Mouse (Mus musculus) cerebellum, postnatal 25 days (tissue): ENCODE data around the gene Slc5a10.
A peak's percentile ranks its signal among the peaks of the same experiment; 100 is the strongest.

Experiments used
- DNase-seq, 2 experiments: peaks; one replicate each; pipeline ENCODE4 v3.0.0; 2021; ENCODE audit warnings: mixed read lengths in 2 of 2

Gene Slc5a10

GRCm38 (mm10) chr11:61720636-61721035 is at the start of gene Slc5a10:
Slc5a10 (minus strand) TSS chr11:61720826.
- DNase-seq, result no peak

DNA sequence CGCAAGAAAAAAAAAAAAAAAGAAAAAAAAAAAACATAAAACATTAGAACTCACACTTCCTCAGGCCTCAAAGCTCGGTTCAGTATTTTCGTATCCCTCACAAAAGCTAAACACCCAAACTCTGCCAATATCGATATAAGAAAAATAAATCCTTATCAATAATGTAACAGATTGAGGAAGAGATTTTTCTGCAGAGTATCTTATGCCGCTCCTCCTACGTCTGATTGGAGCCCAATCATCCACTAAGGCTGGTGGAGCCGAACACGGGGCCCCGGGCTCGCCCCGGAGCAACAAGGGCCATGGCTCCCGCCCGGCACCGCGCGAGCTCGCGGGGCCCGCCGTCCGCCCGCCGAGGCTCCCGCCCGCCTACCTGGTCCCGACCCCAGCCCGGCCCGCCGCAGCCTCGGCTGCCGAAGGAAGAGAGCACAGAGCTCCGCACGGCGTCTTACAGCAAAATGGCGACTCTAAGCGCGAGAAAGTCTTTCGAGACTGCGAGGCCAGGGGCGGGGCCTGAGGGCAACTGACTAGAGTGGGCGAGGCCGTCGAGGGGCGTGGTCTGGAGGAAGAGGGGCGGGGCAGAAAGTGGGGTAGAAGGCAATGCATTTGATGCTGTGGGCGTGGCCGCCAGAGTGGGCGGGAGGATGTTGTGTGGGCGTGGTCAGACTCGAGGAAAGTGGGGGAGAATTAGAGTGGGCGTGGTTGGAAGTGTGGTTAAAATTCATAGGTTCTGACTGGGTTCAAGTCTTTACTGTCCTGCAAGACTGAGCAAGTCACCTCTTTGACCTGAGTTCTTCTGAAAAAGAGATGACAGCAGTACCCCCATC is 41.2 kb upstream of the Slc5a10 start, which contains the start of gene Prpsap2:
Prpsap2 (minus strand) TSS at position 505 of the 824 bp plus-strand sequence.
- DNase-seq, result peak; percentile 99 to 100

- DNase-seq, result peak in 1 of 2 experiments; percentile 17
Measured at GRCm38 (mm10) chr11:61760518-61760917, 39.9 kb upstream of the Slc5a10 start.

GRCm38 (mm10) chr11:61757151-61757550 is 36.5 kb upstream of the Slc5a10 start:
- no peak for DNase-seq

DNA sequence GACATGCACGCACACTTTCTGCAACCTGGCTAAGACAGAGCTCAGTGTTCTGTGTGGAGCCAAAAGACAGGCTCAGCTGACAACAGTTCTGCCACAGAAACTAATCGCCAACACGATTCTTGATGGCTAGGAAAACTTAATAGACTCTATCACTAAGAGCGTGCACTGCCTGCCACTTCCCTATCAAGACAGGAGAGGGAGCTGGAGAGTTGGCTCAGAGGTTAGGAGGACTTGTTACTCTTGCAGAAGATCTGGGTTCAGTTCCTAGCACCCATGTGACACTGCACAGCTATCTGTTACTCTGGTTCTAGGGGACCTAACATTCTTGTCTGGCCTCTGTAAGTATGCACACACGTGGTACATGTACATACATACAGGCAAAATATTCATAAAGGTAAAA is 31.0 kb upstream of the Slc5a10 start:
- DNase-seq, result peak in 1 of 2 experiments; percentile 22

GRCm38 (mm10) chr11:61747161-61747560 is 26.5 kb upstream of the Slc5a10 start:
- peak in 1 of 2 experiments; percentile 23 for DNase-seq

GRCm38 (mm10) chr11:61745781-61746180 is 25.2 kb upstream of the Slc5a10 start:
- DNase-seq, result no peak

GRCm38 (mm10) chr11:61744460-61744859 is 23.8 kb upstream of the Slc5a10 start:
- peak in 1 of 2 experiments; percentile 17 for DNase-seq

- DNase-seq, result no peak
Measured at GRCm38 (mm10) chr11:61743768-61744167, 23.1 kb upstream of the Slc5a10 start.

DNA sequence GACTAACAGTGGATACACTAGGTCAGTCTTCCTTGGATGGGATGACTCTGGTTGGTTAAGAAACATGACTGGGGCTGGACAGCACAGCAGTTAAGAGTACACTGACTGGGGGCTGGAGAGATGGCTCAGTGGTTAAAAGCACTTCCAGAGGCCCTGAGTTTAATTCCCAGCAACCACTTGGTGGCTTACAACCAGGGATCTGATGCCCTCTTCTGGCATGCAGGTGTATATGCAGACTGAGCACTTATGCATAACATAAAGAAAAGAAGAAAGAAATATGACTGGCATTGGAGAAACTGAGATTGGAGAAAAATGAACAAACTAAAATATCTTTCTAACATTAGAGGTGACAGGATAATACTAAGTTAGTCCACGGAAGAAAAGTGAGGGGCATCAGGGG is 19.9 kb upstream of the Slc5a10 start:
- DNase-seq, result no peak

DNA sequence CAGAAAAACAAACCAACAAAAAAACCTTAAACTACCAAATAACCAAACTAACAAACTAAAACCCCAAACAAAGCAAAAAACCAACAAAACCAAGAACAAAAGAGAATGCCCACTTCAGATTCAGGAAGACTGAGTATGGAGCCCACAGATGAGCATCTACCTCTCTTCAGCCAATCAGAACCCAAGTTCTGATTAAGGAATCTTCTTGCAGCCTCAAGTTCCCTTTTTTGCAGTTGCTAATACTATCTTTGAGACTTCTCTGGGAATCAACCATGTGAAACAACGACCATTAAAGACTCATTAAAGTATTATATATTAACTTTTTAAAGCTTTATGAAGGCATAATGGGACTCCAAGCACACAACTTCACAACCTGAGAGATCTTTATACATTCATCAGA is 16.7 kb upstream of the Slc5a10 start:
- DNase-seq, result no peak

- no peak for DNase-seq
Measured at GRCm38 (mm10) chr11:61732672-61733071, 12.0 kb upstream of the Slc5a10 start.

DNA sequence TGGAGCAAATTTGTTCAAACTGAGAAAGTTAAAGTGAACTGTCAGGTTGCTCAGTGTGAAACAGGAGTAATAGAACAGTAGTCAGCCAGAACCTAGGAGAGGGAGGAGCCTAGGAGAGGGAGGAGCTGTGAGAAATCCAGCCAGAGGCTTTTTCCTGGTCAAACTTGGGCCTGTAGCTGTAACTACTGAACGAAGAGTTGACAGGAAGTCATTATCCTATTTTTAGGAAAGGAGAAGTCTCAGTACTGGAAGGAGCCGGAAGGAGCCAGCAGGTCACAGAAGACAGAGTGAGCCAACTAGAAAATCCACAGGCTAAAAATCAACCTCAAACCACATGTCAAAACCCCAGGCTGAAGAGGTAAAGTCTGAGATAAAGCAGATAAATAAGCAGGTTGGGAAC is 7.4 kb upstream of the Slc5a10 start:
- no peak for DNase-seq

DNA sequence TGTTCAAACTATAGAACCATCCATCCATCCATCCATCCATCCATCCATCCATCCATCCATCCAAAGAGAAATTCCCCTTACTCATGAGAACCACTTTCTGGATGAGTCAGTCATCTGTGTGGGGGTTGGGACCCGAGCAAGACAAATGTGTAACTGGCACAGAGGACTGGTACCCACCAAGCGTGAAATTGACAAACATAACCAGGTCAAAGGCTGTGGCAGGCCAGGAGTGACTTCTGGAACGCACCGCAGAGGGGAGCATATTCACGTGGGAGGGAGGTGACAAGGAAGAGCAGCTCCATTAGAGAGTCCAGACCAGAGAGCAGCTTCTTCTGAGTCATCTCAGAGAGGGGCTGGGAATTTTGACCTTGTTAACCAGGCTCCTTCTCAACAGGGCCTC is 1.5 kb upstream of the Slc5a10 start:
- DNase-seq, result no peak

- no peak for DNase-seq
Measured at GRCm38 (mm10) chr11:61719826-61720225, 800 bp downstream of the Slc5a10 start.

DNA sequence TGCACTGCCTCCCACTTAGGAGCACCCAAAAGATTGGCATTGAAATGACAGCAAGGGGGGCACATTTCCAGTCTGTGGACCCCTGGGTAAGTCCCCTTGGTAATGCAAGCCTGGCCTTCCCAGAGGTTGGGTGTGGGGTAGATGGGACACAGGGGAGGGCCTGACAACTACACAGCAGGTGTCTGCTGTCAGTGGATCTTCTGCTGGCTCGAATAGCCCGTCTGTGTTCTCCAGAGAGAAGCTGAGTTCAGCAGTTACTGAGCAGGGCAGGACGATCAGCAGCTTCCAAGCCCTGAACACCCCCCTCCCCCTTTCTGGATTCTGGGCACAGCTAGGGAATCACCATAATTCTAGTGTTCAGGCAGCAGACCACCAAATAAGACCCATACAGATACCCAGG is 1.2 kb downstream of the Slc5a10 start:
- DNase-seq, result no peak

GRCm38 (mm10) chr11:61717990-61718389 is 2.6 kb downstream of the Slc5a10 start:
- DNase-seq, result no peak

DNA sequence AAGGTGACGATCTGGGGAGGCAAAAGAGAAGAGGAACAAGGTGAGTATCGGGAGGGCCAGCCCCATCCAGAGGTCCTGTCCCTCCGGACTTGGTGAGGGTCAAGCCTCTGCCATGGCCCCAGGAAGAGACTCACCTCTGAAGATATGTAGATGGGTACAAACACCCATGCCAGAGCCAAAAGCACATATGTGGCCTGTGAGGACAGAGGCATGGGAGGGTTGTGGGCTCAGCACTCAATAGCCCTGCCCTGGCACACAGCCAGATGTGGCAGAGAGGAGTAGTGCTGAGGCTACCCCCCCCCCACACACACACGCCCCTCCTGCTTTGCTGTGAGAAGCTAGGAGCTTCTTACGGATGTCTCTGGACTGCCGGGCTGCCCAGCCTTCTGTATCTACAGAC is 5.5 kb downstream of the Slc5a10 start:
- peak in 1 of 2 experiments; percentile 45 for DNase-seq

- peak; percentile 76 to 85 for DNase-seq
Measured at GRCm38 (mm10) chr11:61714346-61715117, 6.1 kb downstream of the Slc5a10 start.

DNA sequence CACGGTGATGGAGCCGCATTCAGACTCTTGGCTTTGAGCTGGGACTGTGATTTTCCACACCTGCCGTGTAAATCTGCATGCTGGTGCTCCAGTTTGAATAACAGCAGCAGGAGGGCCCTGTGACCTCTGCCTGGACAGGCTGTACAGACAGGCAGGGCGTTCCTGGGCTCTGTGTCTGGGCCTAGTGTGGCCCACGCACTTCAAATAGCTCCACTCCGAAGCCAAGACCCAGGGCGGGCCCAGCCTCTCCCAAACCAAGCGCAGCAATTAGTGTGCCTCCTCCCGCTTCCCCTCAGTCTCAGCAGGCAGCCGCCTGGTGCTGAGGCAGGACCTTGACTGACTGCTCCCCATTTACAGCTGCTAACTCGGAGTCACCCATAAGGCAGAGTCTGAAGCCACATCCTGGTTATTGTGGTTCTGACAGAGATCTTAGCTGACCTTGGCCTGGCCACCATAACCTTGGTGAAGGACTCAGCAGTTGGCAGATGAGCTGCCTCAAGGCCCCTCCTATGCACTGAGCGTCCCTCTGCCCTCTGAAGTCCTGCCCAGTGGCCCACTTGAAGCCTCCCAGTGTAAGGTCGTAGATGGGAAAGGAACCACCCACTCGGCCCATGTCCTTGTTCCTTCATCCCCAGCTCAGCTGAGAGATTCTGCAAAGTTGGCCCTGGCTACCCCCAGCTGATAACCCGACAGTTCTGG is 7.3 kb downstream of the Slc5a10 start:
- DNase-seq, result no peak

DNA sequence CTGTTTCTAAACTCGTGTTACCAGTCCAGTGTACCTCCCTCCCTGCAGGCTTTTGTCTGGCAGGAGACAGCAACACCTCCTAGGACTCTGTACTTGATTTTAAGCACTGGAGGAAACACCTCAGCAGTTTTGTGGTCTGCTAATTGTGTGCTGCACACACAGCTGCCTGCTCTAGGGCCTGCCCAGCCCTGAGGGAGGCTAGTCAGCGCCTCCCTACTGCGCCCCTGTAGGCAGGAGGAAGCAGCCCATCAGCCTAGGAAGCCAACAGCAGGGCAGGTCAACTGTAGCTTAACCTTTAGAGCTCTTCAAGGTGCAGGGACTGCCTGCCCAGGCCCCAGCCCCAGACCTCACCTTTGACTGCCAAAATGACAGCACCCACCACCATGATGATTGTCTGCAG is 11.7 kb downstream of the Slc5a10 start:
- DNase-seq, result no peak

GRCm38 (mm10) chr11:61706232-61706631 is 14.4 kb downstream of the Slc5a10 start:
- DNase-seq, result no peak

DNA sequence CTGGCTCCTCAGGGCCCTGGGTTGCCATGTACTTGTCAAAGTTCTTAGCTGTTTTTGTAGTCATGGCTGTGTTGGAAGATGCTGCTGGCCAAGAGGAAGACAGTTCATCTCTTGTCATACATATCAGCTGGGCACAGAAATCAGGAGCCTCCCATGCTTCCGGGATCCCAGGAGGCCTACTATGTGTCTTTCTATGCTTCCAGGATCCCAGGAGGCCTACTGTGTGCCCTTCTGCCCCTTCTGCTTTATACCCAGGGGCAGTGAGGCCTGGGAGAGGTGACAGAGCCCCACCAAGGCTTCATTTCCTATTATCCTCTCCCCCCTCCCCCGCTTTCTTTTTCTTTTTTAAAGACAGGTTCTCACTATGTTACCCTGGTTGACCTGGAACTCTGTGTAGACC is 15.0 kb downstream of the Slc5a10 start:
- no peak for DNase-seq
